Mouse (Mus musculus) liver, adult 2 months (tissue): ENCODE results near the gene Ush1g. TPM values are rescaled to one million over a fixed set of nuclear protein-coding genes. Genes with fewer than 3 reads are reported as not detected.

Source experiments
- DNase-seq: peaks from one replicate; pipeline ENCODE4 v3.0.0-alpha.2; 2011; ENCODE audit warnings: low read depth, low spot score; ENCODE audit errors: extremely low read depth
- H3K27ac ChIP-seq: fragments of 200-500 bp; replicated peaks from 2 replicates; pipeline ENCODE4 v1.5.1; 2012; ENCODE audit warnings: low read depth, mild to moderate bottlenecking, control low read depth, inconsistent platforms, low read length; ENCODE audit not compliant: insufficient read depth
- H3K27me3 ChIP-seq: fragments of 200-500 bp; 2 replicates; pipeline ENCODE4 v1.6.1; 2012; ENCODE audit warnings: mild to moderate bottlenecking, moderate library complexity, low read length, inconsistent platforms; ENCODE audit not compliant: control insufficient read depth, insufficient read depth
- H3K36me3 ChIP-seq: fragments of 200-500 bp; 2 replicates; pipeline ENCODE4 v1.6.1; 2012; ENCODE audit warnings: low read length, inconsistent platforms; ENCODE audit not compliant: control insufficient read depth, insufficient read depth
- H3K4me1 ChIP-seq: fragments of 200-500 bp; 2 replicates; pipeline ENCODE4 v1.6.1; 2011; ENCODE audit warnings: low read length; ENCODE audit not compliant: control insufficient read depth, insufficient read depth
- H3K4me3 ChIP-seq: fragments of 200-500 bp; 2 replicates; pipeline ENCODE4 v1.5.1; 2011; ENCODE audit warnings: low read depth, mild to moderate bottlenecking, control low read depth, low read length, moderate library complexity; ENCODE audit not compliant: insufficient read depth
- H3K79me2 ChIP-seq: fragments of 200-500 bp; 2 replicates; pipeline ENCODE4 v1.6.1; 2012; ENCODE audit warnings: inconsistent platforms, mild to moderate bottlenecking, low read length, moderate library complexity; ENCODE audit not compliant: control insufficient read depth, insufficient read depth
- H3K9ac ChIP-seq: fragments of 200-500 bp; 2 replicates; pipeline ENCODE4 v1.6.1; 2012; ENCODE audit warnings: low read depth, mild to moderate bottlenecking, control low read depth, inconsistent platforms, low read length
- CTCF ChIP-seq: fragments of 200-500 bp; IDR thresholded peaks from 2 replicates; pipeline ENCODE4 v1.5.1; 2011; ENCODE audit warnings: low read depth, low read length, control low read depth
- POLR2A ChIP-seq: fragments of 200-500 bp; IDR thresholded peaks from 2 replicates; pipeline ENCODE4 v1.6.1; 2011; ENCODE audit warnings: low read length, control low read depth; ENCODE audit not compliant: insufficient read depth; ENCODE audit errors: extremely low read depth
- WGBS: fragments of 180-500 bp; shearing (Covaris S2); methylation state at CpG from one replicate; pipeline ENCODE4 v1.1.7; 2018; 5-methylcytosine and 5-hydroxymethylcytosine counted together
- polyA plus RNA-seq: library from polyadenylated mRNA; depleted of rRNA; stranded (reverse); fragments of >200 nt; gene quantifications from 2 replicates; pipeline ENCODE4 v1.2.3, GENCODE M21; 2012
- total RNA-seq: library from RNA; depleted of rRNA; stranded (reverse); fragments of >200 nt; gene quantifications from 2 replicates; pipeline ENCODE4 v1.2.3, GENCODE M21; 2014

Ush1g gene
- total and polyA plus RNA-seq, 2 experiments: 0.28 to 0.50 TPM

GRCm38 (mm10) chr11:115329339-115329738, 7.5 kb upstream of the Ush1g start:
- Histone ChIP-seq H3K4me1 (no peaks in the 10 kb centered on the region), H3K9ac (no peak overlapping the region), H3K36me3 (no peaks in the 10 kb centered on the region), H3K79me2 (no peaks in the 10 kb centered on the region), H3K27me3 (no peaks in the 10 kb centered on the region; the same call in 1 of the 2 replicates), H3K27ac (no peak overlapping the region), H3K4me3 (no peak overlapping the region)
- WGBS: 66% methylated on average over 15 of the region's 15 CpGs
- no peak for TF ChIP-seq POLR2A
- TF ChIP-seq CTCF: peak; percentile 29; the same call in 1 of the 2 replicates
- DNase-seq: no peak

GRCm38 (mm10) chr11:115326730-115327129, 4.9 kb upstream of the Ush1g start:
- no peaks in the 10 kb centered on the region for H3K79me2 ChIP-seq
- no peak overlapping the region for H3K4me3 ChIP-seq
- no peaks in the 10 kb centered on the region for H3K36me3 ChIP-seq
- H3K4me1 ChIP-seq: no peaks in the 10 kb centered on the region
- no peak overlapping the region for H3K27ac ChIP-seq
- WGBS: 79% methylated on average over 7 of the region's 7 CpGs
- no peak for DNase-seq
- peaks cover 13% of the 10 kb centered on the region for H3K27me3 ChIP-seq
- H3K9ac ChIP-seq: no peak overlapping the region
- TF ChIP-seq POLR2A (no peak), CTCF (no peak)

GRCm38 (mm10) chr11:115323354-115323753, 1.5 kb upstream of the Ush1g start:
- H3K27ac ChIP-seq: no peak overlapping the region
- no peaks in the 10 kb centered on the region for H3K79me2 ChIP-seq
- H3K4me3 ChIP-seq: no peak overlapping the region
- DNase-seq: no peak
- H3K9ac ChIP-seq: no peak overlapping the region
- H3K36me3 ChIP-seq: no peaks in the 10 kb centered on the region
- 14% methylated on average over 32 of the region's 32 CpGs for WGBS
- H3K4me1 ChIP-seq: no peaks in the 10 kb centered on the region
- H3K27me3 ChIP-seq: peaks cover 22% of the 10 kb centered on the region
- no peak for TF ChIP-seq POLR2A
- TF ChIP-seq CTCF: no peak

GRCm38 (mm10) chr11:115319704-115320383, 2.0 kb downstream of the Ush1g start:
- Histone ChIP-seq H3K27me3 (peaks cover 22% of the 10 kb centered on the region), H3K79me2 (no peaks in the 10 kb centered on the region), H3K4me1 (no peaks in the 10 kb centered on the region), H3K4me3 (no peak overlapping the region), H3K27ac (no peak overlapping the region), H3K9ac (no peak overlapping the region), H3K36me3 (no peaks in the 10 kb centered on the region)
- TF ChIP-seq CTCF (no peak), POLR2A (no peak)
- WGBS: 25% methylated on average over 18 of the region's 18 CpGs
- no peak for DNase-seq

GRCm38 (mm10) chr11:115318245-115319027, 3.4 kb downstream of the Ush1g start:
- H3K36me3 ChIP-seq: no peaks in the 10 kb centered on the region
- H3K79me2 ChIP-seq: no peaks in the 10 kb centered on the region
- no peak overlapping the region for H3K9ac ChIP-seq
- no peaks in the 10 kb centered on the region for H3K4me1 ChIP-seq
- no peak overlapping the region for H3K4me3 ChIP-seq
- WGBS: 28% methylated on average over 63 of the region's 63 CpGs
- DNase-seq: no peak
- H3K27me3 ChIP-seq: peaks cover 19% of the 10 kb centered on the region
- H3K27ac ChIP-seq: no peak overlapping the region
- TF ChIP-seq POLR2A (no peak), CTCF (no peak)

- Histone ChIP-seq H3K4me3 (no peak overlapping the region), H3K9ac (no peak overlapping the region), H3K27ac (no peak overlapping the region), H3K27me3 (peaks cover 9% of the 10 kb centered on the region; the same call in 1 of the 2 replicates), H3K36me3 (no peaks in the 10 kb centered on the region), H3K4me1 (no peaks in the 10 kb centered on the region), H3K79me2 (no peaks in the 10 kb centered on the region)
- 61% methylated on average over 7 of the region's 7 CpGs for WGBS
- DNase-seq: peak; percentile 73
- TF ChIP-seq POLR2A: no peak
- no peak for TF ChIP-seq CTCF
Measured at GRCm38 (mm10) chr11:115317204-115317603, 4.6 kb downstream of the Ush1g start.
